Mouse (Mus musculus) stomach, postnatal 0 days (tissue): ENCODE measurements around the gene Pea15a.

Experiments
- CTCF ChIP-seq: IDR thresholded peaks from 2 replicates; pipeline ENCODE4 v1.5.1; 2016; ENCODE audit warnings: antibody characterized with exemption, low read depth, mild to moderate bottlenecking, moderate library complexity
- EP300 ChIP-seq: optimal IDR thresholded peaks from 2 replicates; pipeline ENCODE3; 2016; ENCODE audit warnings: antibody characterized with exemption

DNA sequence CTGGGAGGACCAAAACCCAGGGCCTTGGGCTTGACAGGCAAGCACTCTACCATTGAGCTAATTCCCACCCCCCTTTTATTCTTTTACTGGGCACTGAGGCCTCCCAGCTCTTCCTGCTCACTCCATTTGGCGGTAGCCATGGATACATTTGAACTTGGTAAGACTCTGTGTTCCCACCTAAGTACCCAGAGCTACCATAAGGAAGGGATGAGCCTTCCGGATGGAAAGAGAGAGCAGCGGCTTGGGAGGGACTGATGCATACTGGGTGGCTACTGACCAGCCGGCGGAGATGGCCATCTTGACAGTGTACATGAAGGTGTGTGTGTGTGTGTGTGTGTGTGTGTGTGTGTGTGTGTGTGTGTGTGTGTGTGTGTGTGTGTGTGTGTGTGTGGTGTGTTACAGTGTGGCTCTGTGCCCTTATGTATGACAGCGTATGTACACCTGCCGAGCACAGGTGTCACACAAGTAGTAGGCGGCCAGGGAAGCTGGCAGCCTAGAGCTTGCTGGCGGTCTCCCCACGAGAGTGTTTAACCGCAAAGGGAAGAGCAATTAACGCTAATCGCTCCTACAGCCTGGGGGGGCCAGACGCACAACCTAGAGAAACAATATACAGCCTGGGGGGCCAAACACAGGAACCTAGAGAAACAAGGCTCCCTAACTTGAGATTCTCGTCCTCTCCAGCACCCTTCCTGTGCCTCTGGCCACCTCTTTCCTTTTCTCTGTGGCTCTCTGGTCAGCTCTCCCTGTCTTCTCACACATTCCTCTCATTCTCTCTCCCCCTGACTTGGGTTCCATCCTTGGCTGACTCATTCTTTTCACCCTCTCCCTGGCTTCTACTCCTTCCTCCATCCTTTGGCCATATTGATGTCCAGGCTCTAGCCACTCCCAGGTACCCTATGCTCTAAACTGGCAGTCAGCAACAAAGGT, 1.5 kb downstream of the Pea15a start:
- TF ChIP-seq CTCF = no peak
- TF ChIP-seq EP300 = no peak
